Mouse (Mus musculus) macrophage (primary cell): Measurements from ENCODE around the gene Rgs16. TPM values are rescaled to one million over a fixed set of nuclear protein-coding genes. Genes with fewer than 3 reads are reported as not detected.

Experiments used
- H3K27ac ChIP-seq: fragments of 350-480 bp; formaldehyde crosslinking; 2 replicates; pipeline ENCODE4 v1.9.0; 2021
- H3K36me3 ChIP-seq: fragments of 350-480 bp; formaldehyde crosslinking; 2 replicates; pipeline ENCODE4 v1.9.0; 2021; ENCODE audit errors: inconsistent target
- H3K4me3 ChIP-seq: fragments of 350-480 bp; formaldehyde crosslinking; 2 replicates; pipeline ENCODE4 v1.9.0; 2021; ENCODE audit errors: inconsistent target
- H3K79me2 ChIP-seq: fragments of 350-480 bp; formaldehyde crosslinking; 2 replicates; pipeline ENCODE4 v1.9.0; 2021; ENCODE audit errors: inconsistent target
- WGBS: methylation state at CpG from one replicate; pipeline ENCODE4 v1.1.7; 2026; ENCODE audit warnings: inconsistent platforms; ENCODE audit not compliant: missing documents; 5-methylcytosine and 5-hydroxymethylcytosine counted together
- polyA plus RNA-seq: library from polyadenylated mRNA; stranded (reverse); fragments of 250-400 nt; gene quantifications from 3 replicates; pipeline ENCODE4 v1.2.4, GENCODE M21; 2018; ENCODE audit warnings: inconsistent platforms

Rgs16 gene
- polyA plus RNA-seq, 1 experiment from 2014 or later: 0.11 TPM

GRCm38 (mm10) chr1:153790708-153791107, 50.6 kb downstream of the Rgs16 start:
- H3K79me2 ChIP-seq: no peaks in the 10 kb centered on the region
- H3K27ac ChIP-seq: peak overlapping the region; percentile 54
- H3K4me3 ChIP-seq: no peak overlapping the region
- H3K36me3 ChIP-seq: no peaks in the 10 kb centered on the region
- 8% methylated on average over 2 of the region's 2 CpGs for whole genome bisulfite sequencing

GRCm38 (mm10) chr1:153794241-153794640, 54.1 kb downstream of the Rgs16 start:
- 72% methylated on average over 3 of the region's 3 CpGs for WGBS
- Histone ChIP-seq H3K36me3 (no peaks in the 10 kb centered on the region), H3K4me3 (no peak overlapping the region), H3K27ac (no peak overlapping the region), H3K79me2 (no peaks in the 10 kb centered on the region)

Other genes with a start within 250 kb of the Rgs16 start
- gene Npl, start 190.3 kb upstream of the Rgs16 start, polyA plus RNA-seq: 30.0 to 56.0 TPM (median 46.8 TPM) in 3 replicates
- not detected in 3 replicates for gene Rgs8, start 87.3 kb upstream of the Rgs16 start, polyA plus RNA-seq
- gene Rnasel, start 9.1 kb downstream of the Rgs16 start, polyA plus RNA-seq: 147 to 181 TPM (median 163 TPM) in 3 replicates
- gene Rgsl1, start 103.8 kb downstream of the Rgs16 start, polyA plus RNA-seq: 1.6 to 4.4 TPM (median 2.3 TPM) in 3 replicates
- not detected in 3 replicates for gene Teddm1b, start 134.0 kb downstream of the Rgs16 start, polyA plus RNA-seq
- gene Teddm1a, start 151.4 kb downstream of the Rgs16 start, polyA plus RNA-seq: not detected in 3 replicates
- gene Glul, start 159.6 kb downstream of the Rgs16 start, polyA plus RNA-seq: 160 to 381 TPM (median 220 TPM) in 3 replicates
- 0.06 to 0.15 TPM (median 0.07 TPM) in 3 replicates for gene Teddm2, start 159.9 kb downstream of the Rgs16 start, polyA plus RNA-seq